Mouse (Mus musculus) midbrain, embryonic 15.5 days (tissue): ENCODE results near the gene Fnbp1. TPM values are rescaled to one million over a fixed set of nuclear protein-coding genes. Genes with fewer than 3 reads are reported as not detected.
"Not testable (repeated sequence)": the region's sequence is repeated elsewhere in the genome, so short reads cannot be mapped to it uniquely, and the experiment has no call there.

ENCODE experiments used
- ATAC-seq: fragments of 200-750 bp; cut with Nextera tagmentation; replicated peaks from 2 replicates; pipeline ENCODE4 v1.8.0; 2017; ENCODE audit warnings: moderate TSS enrichment
- H3K27ac ChIP-seq: fragments of 300-500 bp; sonication (generic); 2 replicates; pipeline ENCODE4 v1.5.1; 2015; ENCODE audit warnings: mild to moderate bottlenecking, inconsistent platforms
- H3K27me3 ChIP-seq: fragments of 300-500 bp; sonication (generic); replicated peaks from 2 replicates; pipeline ENCODE4 v1.6.1; 2015; ENCODE audit warnings: inconsistent platforms
- H3K36me3 ChIP-seq: fragments of 300-500 bp; sonication (generic); replicated peaks from 2 replicates; pipeline ENCODE4 v1.6.1; 2015; ENCODE audit warnings: inconsistent platforms
- H3K4me1 ChIP-seq: fragments of 300-500 bp; sonication (generic); 2 replicates; pipeline ENCODE4 v1.6.1; 2015; ENCODE audit warnings: inconsistent platforms
- H3K4me2 ChIP-seq: fragments of 300-500 bp; sonication (generic); 2 replicates; pipeline ENCODE4 v1.6.1; 2015; ENCODE audit warnings: inconsistent platforms, mild to moderate bottlenecking, moderate library complexity
- H3K4me3 ChIP-seq: fragments of 300-500 bp; sonication (generic); 2 replicates; pipeline ENCODE4 v1.5.1; 2015; ENCODE audit warnings: mild to moderate bottlenecking, inconsistent platforms
- H3K9ac ChIP-seq: fragments of 300-500 bp; sonication (generic); 2 replicates; pipeline ENCODE4 v1.6.1; 2015; ENCODE audit warnings: mild to moderate bottlenecking, inconsistent platforms
- H3K9me3 ChIP-seq: fragments of 300-500 bp; sonication (generic); 2 replicates; pipeline ENCODE4 v1.6.1; 2016; ENCODE audit warnings: inconsistent platforms
- WGBS: fragments of 180-500 bp; shearing (Covaris S2); methylation state at CpG from one replicate; pipeline ENCODE4 v1.1.7; 2015; ENCODE audit warnings: mixed read lengths; 5-methylcytosine and 5-hydroxymethylcytosine counted together
- polyA plus RNA-seq: library from polyadenylated mRNA; unstranded; fragments of >200 nt; fragmentation: Nextera tagmentation; extraction: Ambion mirVana; gene quantifications from 2 replicates; pipeline ENCODE4 v1.2.1, GENCODE M21; 2015

Fnbp1 gene
- polyA plus RNA-seq, 1 experiment from 2014 or later: 29.6 TPM

GRCm38 (mm10) chr2:31167571-31167970 lies 25.8 kb upstream of the Fnbp1 start:
- ATAC-seq, H3K9ac ChIP-seq, H3K9me3 ChIP-seq, H3K4me3 ChIP-seq, H3K4me2 ChIP-seq, H3K27ac ChIP-seq, H3K27me3 ChIP-seq: not testable (repeated sequence)
- Histone ChIP-seq H3K4me1 (peaks cover 14% of the 10 kb centered on the region), H3K36me3 (peaks cover 43% of the 10 kb centered on the region)
- WGBS: 91% methylated on average over 2 of the region's 2 CpGs

- 71% methylated on average over 4 of the region's 4 CpGs for WGBS
- peaks cover 14% of the 10 kb centered on the region for H3K4me1 ChIP-seq
- no peak overlapping the region for H3K4me3 ChIP-seq
- H3K9ac ChIP-seq: no peak overlapping the region
- ATAC-seq: no peak
- H3K9me3 ChIP-seq: no peaks in the 10 kb centered on the region
- no peak overlapping the region for H3K4me2 ChIP-seq
- peaks cover 25% of the 10 kb centered on the region for H3K36me3 ChIP-seq
- no peak overlapping the region for H3K27ac ChIP-seq
- no peaks in the 10 kb centered on the region for H3K27me3 ChIP-seq
Measured at GRCm38 (mm10) chr2:31165529-31165928, 23.7 kb upstream of the Fnbp1 start.

- Histone ChIP-seq H3K27ac (no peak overlapping the region), H3K27me3 (no peaks in the 10 kb centered on the region), H3K36me3 (peaks cover 20% of the 10 kb centered on the region), H3K9me3 (no peaks in the 10 kb centered on the region), H3K9ac (no peak overlapping the region), H3K4me3 (no peak overlapping the region), H3K4me2 (no peak overlapping the region), H3K4me1 (peaks cover 14% of the 10 kb centered on the region)
- 43% methylated on average over 5 of the region's 5 CpGs for WGBS
- no peak for ATAC-seq
Measured at GRCm38 (mm10) chr2:31164841-31165455, 23.1 kb upstream of the Fnbp1 start.

- no peak overlapping the region for H3K27ac ChIP-seq
- peaks cover 14% of the 10 kb centered on the region for H3K4me1 ChIP-seq
- WGBS: 86% methylated on average over 11 of the region's 11 CpGs
- ATAC-seq: no peak
- H3K36me3 ChIP-seq: peaks cover 6% of the 10 kb centered on the region
- H3K9ac ChIP-seq: no peak overlapping the region
- H3K27me3 ChIP-seq: no peaks in the 10 kb centered on the region
- H3K4me2 ChIP-seq: no peak overlapping the region
- no peak overlapping the region for H3K4me3 ChIP-seq
- no peaks in the 10 kb centered on the region for H3K9me3 ChIP-seq
Measured at GRCm38 (mm10) chr2:31163361-31164118, 21.7 kb upstream of the Fnbp1 start.

GRCm38 (mm10) chr2:31161620-31162019 lies 19.8 kb upstream of the Fnbp1 start:
- H3K9me3 ChIP-seq: no peaks in the 10 kb centered on the region
- no peak overlapping the region for H3K4me3 ChIP-seq
- H3K4me1 ChIP-seq: peaks cover 14% of the 10 kb centered on the region
- H3K27me3 ChIP-seq: no peaks in the 10 kb centered on the region
- H3K9ac ChIP-seq: no peak overlapping the region
- no peak for ATAC-seq
- no peak overlapping the region for H3K4me2 ChIP-seq
- 90% methylated on average over 4 of the region's 4 CpGs for WGBS
- H3K27ac ChIP-seq: no peak overlapping the region
- no peaks in the 10 kb centered on the region for H3K36me3 ChIP-seq

GRCm38 (mm10) chr2:31160147-31160920 lies 18.5 kb upstream of the Fnbp1 start:
- no peak for ATAC-seq
- Histone ChIP-seq H3K4me1 (peaks cover 11% of the 10 kb centered on the region), H3K27ac (no peak overlapping the region), H3K4me3 (no peak overlapping the region), H3K27me3 (no peaks in the 10 kb centered on the region), H3K36me3 (no peaks in the 10 kb centered on the region), H3K4me2 (no peak overlapping the region), H3K9ac (no peak overlapping the region), H3K9me3 (no peaks in the 10 kb centered on the region)
- 88% methylated on average over 10 of the region's 10 CpGs for WGBS

GRCm38 (mm10) chr2:31156846-31157245 lies 15.0 kb upstream of the Fnbp1 start:
- no peak overlapping the region for H3K27ac ChIP-seq
- peaks cover 16% of the 10 kb centered on the region for H3K4me1 ChIP-seq
- H3K9me3 ChIP-seq: no peaks in the 10 kb centered on the region
- H3K27me3 ChIP-seq: no peaks in the 10 kb centered on the region
- no peak for ATAC-seq
- no peak overlapping the region for H3K4me2 ChIP-seq
- no peak overlapping the region for H3K9ac ChIP-seq
- no peaks in the 10 kb centered on the region for H3K36me3 ChIP-seq
- H3K4me3 ChIP-seq: no peak overlapping the region
- WGBS: 93% methylated on average over 3 of the region's 3 CpGs

- H3K9me3 ChIP-seq: no peaks in the 10 kb centered on the region
- H3K9ac ChIP-seq: peak within 1 kb of the TSS; percentile 85
- peak within 1 kb of the TSS; percentile 84 for H3K27ac ChIP-seq
- peak within 1 kb of the TSS; percentile 74 for H3K4me2 ChIP-seq
- H3K4me1 ChIP-seq: peaks cover 24% of the 10 kb centered on the region
- WGBS: under 1% methylated on average over 53 of the region's 53 CpGs
- H3K36me3 ChIP-seq: 0 out of 2 replicates have a peak, but pooled peaks cover 6% of the 10 kb centered on the region
- peak; percentile 96 for ATAC-seq
- H3K27me3 ChIP-seq: no peaks in the 10 kb centered on the region
- peak within 1 kb of the TSS; percentile 82 for H3K4me3 ChIP-seq
Measured at GRCm38 (mm10) chr2:31151892-31152812, 10.3 kb upstream of the Fnbp1 start, which contains the start of gene Gpr107. Gene Gpr107, plus strand, starts transcription at chr2:31152316.

- H3K9ac ChIP-seq: no peak overlapping the region
- peaks cover 24% of the 10 kb centered on the region for H3K4me1 ChIP-seq
- no peaks in the 10 kb centered on the region for H3K27me3 ChIP-seq
- H3K36me3 ChIP-seq: peaks cover 6% of the 10 kb centered on the region; the same call in 1 of the 2 replicates
- H3K27ac ChIP-seq: no peak overlapping the region
- H3K4me3 ChIP-seq: no peak overlapping the region
- ATAC-seq: no peak
- H3K4me2 ChIP-seq: no peak overlapping the region; the same call in 1 of the 2 replicates
- H3K9me3 ChIP-seq: no peaks in the 10 kb centered on the region
Measured at GRCm38 (mm10) chr2:31150762-31151161, 9.0 kb upstream of the Fnbp1 start.

GRCm38 (mm10) chr2:31147054-31147453 lies 5.2 kb upstream of the Fnbp1 start:
- H3K4me2 ChIP-seq: no peak overlapping the region
- H3K9ac ChIP-seq: no peak overlapping the region
- WGBS: 89% methylated on average over 7 of the region's 7 CpGs

GRCm38 (mm10) chr2:31144901-31145300 lies 3.1 kb upstream of the Fnbp1 start:
- 69% methylated on average over 1 of the region's 1 CpGs for WGBS
- Histone ChIP-seq H3K4me3 (no peak overlapping the region), H3K4me1 (peaks cover 18% of the 10 kb centered on the region), H3K27me3 (peaks cover 6% of the 10 kb centered on the region; the same call in 1 of the 2 replicates), H3K9me3 (no peaks in the 10 kb centered on the region), H3K4me2 (no peak overlapping the region), H3K9ac (no peak overlapping the region), H3K27ac (no peak overlapping the region), H3K36me3 (peaks cover 3% of the 10 kb centered on the region; the same call in 1 of the 2 replicates)
- ATAC-seq: no peak

More at GRCm38 (mm10) chr2:31147054-31147453, 5.2 kb upstream of the Fnbp1 start:
- Histone ChIP-seq H3K4me3 (no peak overlapping the region), H3K9me3 (no peaks in the 10 kb centered on the region), H3K27me3 (peaks cover 6% of the 10 kb centered on the region; the same call in 1 of the 2 replicates), H3K4me1 (peaks cover 15% of the 10 kb centered on the region), H3K36me3 (peaks cover 6% of the 10 kb centered on the region; the same call in 1 of the 2 replicates), H3K27ac (no peak overlapping the region)
- no peak for ATAC-seq
